Comparison of ENCODE assay signal across 18 mouse cellular contexts in the genomic region with DNA sequence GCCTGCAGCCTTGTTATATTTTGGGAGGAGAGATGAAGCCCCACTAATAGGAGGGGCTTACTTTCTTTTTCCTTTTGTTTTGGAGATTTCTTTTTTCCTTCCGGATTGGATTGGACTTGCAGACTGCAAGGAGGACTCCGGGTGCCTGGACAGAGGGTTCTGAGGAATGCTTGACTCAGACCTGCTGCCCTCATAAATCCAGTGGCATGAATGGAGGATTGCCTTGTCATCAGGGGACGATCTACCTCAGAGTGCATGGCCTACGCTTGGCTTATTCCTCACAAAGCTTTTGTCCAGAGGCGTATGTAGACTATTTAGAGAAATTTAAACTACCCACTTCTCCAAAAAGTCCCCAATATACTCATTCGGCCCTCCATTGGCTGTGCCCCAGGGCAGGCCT. TPM values are rescaled to one million over a fixed set of nuclear protein-coding genes. Genes with fewer than 3 reads are reported as not detected.
DNase-seq lines count a peak whose midpoint lies in the region; ATAC-seq and TF ChIP-seq lines count a peak whose summit lies in the region.
"Had no signal": no experiment of that assay in that cellular context is flagged by ENCODE, and none has a peak within 500 bp of the region (broad histone marks: within the 10 kb centered on the region; RNA-seq: fewer than 3 reads in every experiment).

No protein-coding gene starts in this region.

- no peak overlapping the region for H3K4me3 ChIP-seq in heart, embryonic 15.5 days
- no peak overlapping the region for H3K4me3 ChIP-seq in embryonic facial prominence, embryonic 14.5 days (ENCODE audit: low read depth, low read length)
- no peak overlapping the region for H3K4me3 ChIP-seq in myocyte
- H3K4me3 ChIP-seq: hindbrain, embryonic 15.5 days; liver, embryonic 12.5 days; midbrain, embryonic 13.5 days; stomach, embryonic 15.5 days had no signal

- intact Hi-C loops in left cerebral cortex, postnatal 25 days (cut with DNase I) = no loop called here

- TF ChIP-seq CTCF in Patski (IDR thresholded peaks at IDR 0.05) = no peak

- no peaks in the 10 kb centered on the region for H3K27me3 ChIP-seq in heart, embryonic 15.5 days
- H3K27me3 ChIP-seq in Patski (no peaks in the 10 kb centered on the region), myocyte (ENCODE audit: control insufficient read depth, insufficient read depth, insufficient read length) (no peaks in the 10 kb centered on the region)
- no peaks in the 10 kb centered on the region for H3K27me3 ChIP-seq in embryonic facial prominence, embryonic 14.5 days (replicated peaks; ENCODE audit: control insufficient read depth, insufficient read depth, low read length)
- H3K27me3 ChIP-seq: hindbrain, embryonic 15.5 days; midbrain, embryonic 13.5 days; stomach, embryonic 15.5 days had no signal

- POLR2A ChIA-PET in Patski (lab: Charles Lee) = interaction anchor here (1.7 kb wide), 1 partner anchor 25 kb away, joined by 15 read pairs; the partner anchor contains the start of gene Tcf7l2

- peaks cover 54% of the 10 kb centered on the region for H3K4me1 ChIP-seq in heart, embryonic 15.5 days (replicated peaks)
- H3K4me1 ChIP-seq in embryonic facial prominence, embryonic 14.5 days (ENCODE audit: control insufficient read depth, insufficient read depth, low read length) = peaks cover 43% of the 10 kb centered on the region
- H3K4me1 ChIP-seq: liver, embryonic 12.5 days had no signal

- no peak overlapping the region for H3K4me2 ChIP-seq in heart, embryonic 15.5 days
- H3K4me2 ChIP-seq in embryonic facial prominence, embryonic 14.5 days (ENCODE audit: low read depth, low read length) = no peak overlapping the region
- H3K4me2 ChIP-seq in myocyte (ENCODE audit: low read depth) = peak overlapping the region; percentile 99
- H3K4me2 ChIP-seq: hindbrain, embryonic 15.5 days; liver, embryonic 12.5 days; lung, embryonic 14.5 days; midbrain, embryonic 13.5 days; stomach, embryonic 15.5 days had no signal

- ATAC-seq in heart, embryonic 15.5 days (replicated peaks; ENCODE audit: insufficient number of reproducible peaks, insufficient read depth, low FRiP score, low read depth) = no peak
- peak; percentile 41 for ATAC-seq in Patski
- no peak for ATAC-seq in embryonic facial prominence, embryonic 14.5 days (ENCODE audit: low read depth)
- ATAC-seq: forebrain, postnatal 0 days; liver, embryonic 12.5 days; midbrain, embryonic 13.5 days had no signal

- WGBS in heart, embryonic 15.5 days = 74% methylated on average over 6 of the region's 6 CpGs
- WGBS in embryonic facial prominence, embryonic 14.5 days = 72% methylated on average over 6 of the region's 6 CpGs

- H3K9me3 ChIP-seq in heart, embryonic 15.5 days (replicated peaks) = no peaks in the 10 kb centered on the region
- H3K9me3 ChIP-seq in embryonic facial prominence, embryonic 14.5 days (ENCODE audit: control insufficient read depth, low read length) = no peaks in the 10 kb centered on the region
- H3K9me3 ChIP-seq: hindbrain, embryonic 15.5 days; liver, embryonic 12.5 days; midbrain, embryonic 13.5 days; stomach, embryonic 15.5 days had no signal

- DNase-seq in heart, adult 9 months (ENCODE audit: low spot score in 2 of 2) = no peak
- no peak for DNase-seq in Patski (ENCODE audit: low read depth, low spot score)
- no peak for DNase-seq in embryonic facial prominence, embryonic 14.5 days (ENCODE audit: low spot score)
- DNase-seq in left cerebral cortex, postnatal 25 days (ENCODE audit: low spot score in 2 of 2) = no peak
- no peak for DNase-seq in embryo, embryonic 9.5 days (ENCODE audit: extremely low spot score)
- DNase-seq: cerebellum, postnatal 10 days; forebrain, postnatal 0 days; gastrocnemius, postnatal 10 days; heart, postnatal 36 days; kidney, adult 2 months; kidney, postnatal 4 days; lung, embryonic 14.5 days had no signal

- H3K9ac ChIP-seq in heart, embryonic 15.5 days = no peak overlapping the region
- no peak overlapping the region for H3K9ac ChIP-seq in embryonic facial prominence, embryonic 14.5 days (ENCODE audit: low read depth, low read length)
- H3K9ac ChIP-seq: forebrain, postnatal 0 days; hindbrain, embryonic 15.5 days; liver, embryonic 12.5 days; lung, embryonic 14.5 days; midbrain, embryonic 13.5 days; stomach, embryonic 15.5 days had no signal

- in situ Hi-C loops in Patski (cut with MboI; ENCODE audit: low pct_unique_long_range_greater_than_20kb) = no loop called here

- peaks cover 42% of the 10 kb centered on the region for H3K79me2 ChIP-seq in myocyte (ENCODE audit: control insufficient read depth, insufficient read depth)

- 0 out of 2 replicates have a peak overlapping the region, but pooled peaks have one; percentile 9 for H3K27ac ChIP-seq in heart, embryonic 15.5 days
- H3K27ac ChIP-seq in embryonic facial prominence, embryonic 14.5 days (replicated peaks; ENCODE audit: low read depth, low read length) = peak overlapping the region; percentile 72; the same call in 1 of the 2 replicates
- H3K27ac ChIP-seq: hindbrain, embryonic 15.5 days; liver, embryonic 12.5 days; midbrain, embryonic 13.5 days; stomach, embryonic 15.5 days had no signal

- H3K36me3 ChIP-seq in heart, embryonic 15.5 days = peaks cover 3% of the 10 kb centered on the region; the same call in 1 of the 2 replicates
- peaks cover 10% of the 10 kb centered on the region; the same call in 1 of the 2 replicates for H3K36me3 ChIP-seq in embryonic facial prominence, embryonic 14.5 days (ENCODE audit: control insufficient read depth, insufficient read depth, low read length)
- H3K36me3 ChIP-seq in myocyte (ENCODE audit: control insufficient read depth, insufficient read depth) = no peaks in the 10 kb centered on the region
- H3K36me3 ChIP-seq: hindbrain, embryonic 15.5 days; stomach, embryonic 15.5 days had no signal

- H3ac ChIP-seq in myocyte (ENCODE audit: control insufficient read depth, insufficient read length) = no peak overlapping the region

- no peak for TF ChIP-seq POLR2A in myocyte (IDR thresholded peaks at IDR 0.05; ENCODE audit: insufficient read length, low read depth)

- CTCF ChIA-PET in Patski (lab: Charles Lee) = interaction anchor here (1.3 to 1.4 kb wide), 3 partner anchors 8 to 70 kb away, joined by 3 read pairs; no protein-coding TSS in a partner anchor

TF ChIP-seq in myocyte, 11 proteins besides CTCF, POLR2A, EP300 and RAD21:
- peak in 1 of 3 experiments; percentile 8 for TF ChIP-seq MYOD1 (IDR thresholded peaks at IDR 0.05; ENCODE audit: control insufficient read depth in 1 of 3, insufficient read length in 2 of 3, low read depth in 2 of 3)
- TF ChIP-seq E2F4 (IDR thresholded peaks at IDR 0.05; ENCODE audit: insufficient read depth) = no peak

RNA-seq across cellular contexts. Expression of gene Tcf7l2, which starts 25.5 kb away (rescaled TPM):
- polyA plus RNA-seq in heart, embryonic 15.5 days (2015; fragmentation: Nextera tagmentation; extraction: Ambion mirVana) = 43.2 and 48.2 TPM in 2 replicates
- 22.1 TPM for polyA plus RNA-seq in Patski (2021)
- polyA plus RNA-seq in embryonic facial prominence, embryonic 14.5 days (2014; fragmentation: Nextera tagmentation; extraction: Ambion mirVana) = 106 and 124 TPM in 2 replicates
- 5.4 TPM for polyA plus RNA-seq in myocyte (2012; fragmentation: generic; extraction: Trizol)
- total RNA-seq in left cerebral cortex, postnatal 25 days (2021) = 10 to 100 TPM in 1 of 2 experiments, 1 to 10 TPM in 1; 8.1 to 12.1 TPM
